In genomic region chr1:72060393-72060792, GRCm38 (mm10) we compare ENCODE assay signal across 21 mouse cellular contexts.
DNase-seq lines count a peak whose midpoint lies in the region; ATAC-seq and TF ChIP-seq lines count a peak whose summit lies in the region.
"Had no signal": no experiment of that assay in that cellular context is flagged by ENCODE, and none has a peak within 500 bp of the region (broad histone marks: within the 10 kb centered on the region; RNA-seq: fewer than 3 reads in every experiment).

No protein-coding gene starts in this region.

- 0 out of 2 replicates have a peak, but pooled peaks have one; percentile 38 for ATAC-seq in frontal cortex, adult (ENCODE audit: low TSS enrichment)
- ATAC-seq in lung, embryonic 16.5 days (ENCODE audit: low read depth), result peak; percentile 61
- no peak for ATAC-seq in liver, postnatal 0 days
- ATAC-seq: forebrain, embryonic 16.5 days had no signal

- no peaks in the 10 kb centered on the region for H3K9me3 ChIP-seq in lung, embryonic 16.5 days (ENCODE audit: control insufficient read depth, low read length)
- H3K9me3 ChIP-seq in liver, postnatal 0 days (ENCODE audit: low read length), result no peaks in the 10 kb centered on the region
- H3K9me3 ChIP-seq: G1E; midbrain, embryonic 12.5 days; neural tube, embryonic 12.5 days had no signal

- no peak overlapping the region for H3K4me2 ChIP-seq in lung, embryonic 16.5 days (ENCODE audit: low read depth, low read length)
- H3K4me2 ChIP-seq in liver, postnatal 0 days (ENCODE audit: low read depth, low read length), result no peak overlapping the region
- H3K4me2 ChIP-seq: heart, embryonic 11.5 days; midbrain, embryonic 12.5 days; neural tube, embryonic 12.5 days had no signal

- TF ChIP-seq CTCF in liver, postnatal 0 days (IDR thresholded peaks at IDR 0.05; ENCODE audit: low read depth), result no peak

- peaks cover 10% of the 10 kb centered on the region for H3K4me1 ChIP-seq in lung, embryonic 16.5 days (replicated peaks; ENCODE audit: control insufficient read depth, insufficient read depth, low read length)
- H3K4me1 ChIP-seq in liver, postnatal 0 days (ENCODE audit: insufficient read depth), result peaks cover 2% of the 10 kb centered on the region; the same call in 1 of the 2 replicates
- H3K4me1 ChIP-seq: neural tube, embryonic 12.5 days had no signal

- H3K27ac ChIP-seq in lung, embryonic 16.5 days (ENCODE audit: low read length), result peak overlapping the region; percentile 51; the same call in 1 of the 2 replicates
- no peak overlapping the region for H3K27ac ChIP-seq in liver, postnatal 0 days (ENCODE audit: low read depth)
- H3K27ac ChIP-seq: gastrocnemius, adult 2 months; liver, embryonic 14.5 days; midbrain, embryonic 12.5 days; neural tube, embryonic 12.5 days had no signal

- TF ChIP-seq EP300 in liver, postnatal 0 days (IDR thresholded peaks at IDR 0.05; ENCODE audit: low read depth), result no peak

- no peak for DNase-seq in frontal cortex, adult 2 months (ENCODE audit: extremely low spot score in 1 of 2, low spot score in 1 of 2)
- no peak for DNase-seq in lung, postnatal 36 days
- DNase-seq in forelimb bud, embryonic 11.5 days (ENCODE audit: low read depth, low spot score), result peak; percentile 61
- no peak for DNase-seq in adrenal gland, adult 2 months
- no peak for DNase-seq in liver, postnatal 0 days
- no peak for DNase-seq in ovary, postnatal 14 days (ENCODE audit: low spot score)
- DNase-seq: adrenal gland, postnatal 36 days; cerebellum, adult 18-20 months; cerebellum, postnatal 25 days; gastrocnemius, adult 2 months; kidney, adult 18-20 months; kidney, postnatal 36 days; thymus, postnatal 36 days had no signal

- no peak overlapping the region for H3K9ac ChIP-seq in lung, embryonic 16.5 days (ENCODE audit: low read length)
- no peak overlapping the region for H3K9ac ChIP-seq in liver, postnatal 0 days (replicated peaks)
- H3K9ac ChIP-seq: liver, embryonic 14.5 days; midbrain, embryonic 12.5 days; neural tube, embryonic 12.5 days had no signal

- H3K36me3 ChIP-seq in lung, embryonic 16.5 days (ENCODE audit: control insufficient read depth, insufficient read depth, low read length), result no peaks in the 10 kb centered on the region
- H3K36me3 ChIP-seq in liver, postnatal 0 days (replicated peaks; ENCODE audit: insufficient read depth, low read length), result no peaks in the 10 kb centered on the region
- H3K36me3 ChIP-seq: G1E; midbrain, embryonic 12.5 days; neural tube, embryonic 12.5 days had no signal

- H3K27me3 ChIP-seq in lung, embryonic 16.5 days (ENCODE audit: control insufficient read depth, insufficient read depth, low read depth, low read length), result no peaks in the 10 kb centered on the region
- no peaks in the 10 kb centered on the region for H3K27me3 ChIP-seq in liver, postnatal 0 days (ENCODE audit: insufficient read depth, low read length)
- H3K27me3 ChIP-seq: midbrain, embryonic 12.5 days; neural tube, embryonic 12.5 days had no signal

- WGBS in lung, embryonic 16.5 days, result 43% methylated on average over 5 of the region's 5 CpGs
- 76% methylated on average over 5 of the region's 5 CpGs for WGBS in liver, postnatal 0 days (ENCODE audit: insufficient replicate concordance)

- no peak overlapping the region for H3K4me3 ChIP-seq in lung, embryonic 16.5 days (ENCODE audit: low read length)
- H3K4me3 ChIP-seq in liver, postnatal 0 days (ENCODE audit: low read depth, low read length), result no peak overlapping the region
- H3K4me3 ChIP-seq: gastrocnemius, adult 2 months; midbrain, embryonic 12.5 days; neural tube, embryonic 12.5 days had no signal
